Mouse (Mus musculus): Measurements from ENCODE around the gene Rnf145.

Rnf145 gene

GRCm38 (mm10) chr11:44537403-44537802, 18.6 kb downstream of the Rnf145 start:
- no peak for DNase-seq

GRCm38 (mm10) chr11:44538101-44538500, 19.3 kb downstream of the Rnf145 start:
- no peak for DNase-seq

- no peak for DNase-seq
Measured at GRCm38 (mm10) chr11:44538501-44539290, 19.9 kb downstream of the Rnf145 start.

- no peak for DNase-seq
Measured at GRCm38 (mm10) chr11:44539291-44539930, 20.6 kb downstream of the Rnf145 start.

- no peak for DNase-seq
Measured at GRCm38 (mm10) chr11:44540243-44540642, 21.5 kb downstream of the Rnf145 start.

GRCm38 (mm10) chr11:44541280-44541679, 22.5 kb downstream of the Rnf145 start:
- no peak for DNase-seq

- DNase-seq: no peak
Measured at GRCm38 (mm10) chr11:44541813-44542212, 23.0 kb downstream of the Rnf145 start.

GRCm38 (mm10) chr11:44543593-44543992, 24.8 kb downstream of the Rnf145 start:
- DNase-seq: no peak

- DNase-seq: no peak
Measured at GRCm38 (mm10) chr11:44543996-44544395, 25.2 kb downstream of the Rnf145 start.

- DNase-seq: peak; percentile 37 to 49
Measured at GRCm38 (mm10) chr11:44545181-44545580, 26.4 kb downstream of the Rnf145 start.

- peak; percentile 37 to 50 for DNase-seq
Measured at GRCm38 (mm10) chr11:44546250-44546649, 27.5 kb downstream of the Rnf145 start.

- DNase-seq: no peak
Measured at GRCm38 (mm10) chr11:44547651-44548196, 29.0 kb downstream of the Rnf145 start.

GRCm38 (mm10) chr11:44548816-44549215, 30.1 kb downstream of the Rnf145 start:
- DNase-seq: no peak

- no peak for DNase-seq
Measured at GRCm38 (mm10) chr11:44549511-44550278, 30.9 kb downstream of the Rnf145 start.

- DNase-seq: no peak
Measured at GRCm38 (mm10) chr11:44550996-44551395, 32.2 kb downstream of the Rnf145 start.

- DNase-seq: no peak
Measured at GRCm38 (mm10) chr11:44554339-44554738, 35.6 kb downstream of the Rnf145 start.

GRCm38 (mm10) chr11:44558521-44558920, 39.8 kb downstream of the Rnf145 start:
- no peak for DNase-seq

GRCm38 (mm10) chr11:44559466-44559865, 40.7 kb downstream of the Rnf145 start:
- no peak for DNase-seq

GRCm38 (mm10) chr11:44560396-44560795, 41.6 kb downstream of the Rnf145 start:
- no peak for DNase-seq

- no peak for DNase-seq
Measured at GRCm38 (mm10) chr11:44561476-44562015, 42.8 kb downstream of the Rnf145 start.

- DNase-seq: no peak
Measured at GRCm38 (mm10) chr11:44562389-44563135, 43.8 kb downstream of the Rnf145 start.

- no peak for DNase-seq
Measured at GRCm38 (mm10) chr11:44564245-44564864, 45.6 kb downstream of the Rnf145 start.

Measured in spleen, adult 18-20 months (tissue).